Mouse (Mus musculus): ENCODE measurements around the gene Card9.
"Not testable (repeated sequence)": the region's sequence is repeated elsewhere in the genome, so short reads cannot be mapped to it uniquely, and the experiment has no call there.

Gene Card9

DNA sequence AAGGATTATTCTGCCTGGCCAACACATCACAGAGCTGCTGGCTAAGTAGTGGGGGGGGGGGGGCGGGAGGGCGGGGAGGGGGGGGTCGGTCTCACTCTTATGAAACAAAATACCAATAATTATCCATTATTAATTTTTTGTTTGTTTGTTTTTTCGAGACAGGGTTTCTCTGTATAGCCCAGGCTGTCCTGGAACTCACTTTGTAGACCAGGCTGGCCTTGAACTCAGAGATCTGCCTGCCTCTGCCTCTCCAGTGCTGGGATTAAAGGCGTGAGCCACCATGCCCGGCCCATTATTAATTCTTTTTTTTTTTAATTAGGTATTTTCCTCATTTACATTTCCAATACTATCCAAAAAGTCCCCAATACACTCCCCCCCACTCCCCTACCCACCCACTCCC is 20.2 kb upstream of the Card9 start:
- not testable (repeated sequence) for DNase-seq (ENCODE audit: low read depth, low spot score); H3K27me3 ChIP-seq (ENCODE audit: control insufficient read depth, insufficient read depth, low read length, poor library complexity, severe bottlenecking)
- peaks cover 12% of the 10 kb centered on the region for H3K36me3 ChIP-seq (ENCODE audit: control insufficient read depth, insufficient read depth, low read length, poor library complexity, severe bottlenecking)

DNA sequence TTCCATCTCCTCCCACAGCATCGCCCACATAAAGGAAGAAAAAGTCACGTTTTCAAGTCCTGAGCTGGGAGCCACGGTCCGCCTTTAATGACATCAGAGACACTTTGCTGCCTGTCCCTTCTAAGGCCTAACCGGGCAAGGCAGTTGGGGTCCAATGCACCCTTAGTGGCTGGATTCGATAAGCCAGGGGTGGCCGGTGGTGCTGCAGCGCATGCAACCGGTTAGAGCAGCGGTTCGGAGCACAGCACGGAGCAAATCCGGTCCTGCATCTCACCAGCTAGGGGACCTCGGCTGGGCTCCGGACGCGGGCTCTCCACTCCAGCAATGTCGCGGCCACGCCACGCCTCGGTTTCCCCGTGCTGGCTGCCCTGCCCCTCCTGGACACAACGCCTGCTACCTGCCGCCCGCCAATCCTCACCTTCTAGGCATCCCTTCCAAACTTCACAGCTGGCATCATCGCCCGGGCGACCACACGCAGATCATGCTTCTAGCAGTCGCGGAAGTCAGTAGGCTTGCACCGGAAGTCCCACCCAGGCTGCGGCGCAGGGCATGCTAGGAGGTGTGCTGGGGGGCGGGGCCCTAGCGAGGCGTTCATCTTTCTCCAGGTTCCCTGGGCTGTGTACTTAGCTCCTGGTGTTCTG is 19.5 kb upstream of the Card9 start, which contains the start of gene Snapc4:
Gene Snapc4, minus strand, starts transcription at position 523 of the 641 bp plus-strand sequence.
- Histone ChIP-seq H3K27me3 (ENCODE audit: control insufficient read depth, insufficient read depth, low read length, poor library complexity, severe bottlenecking) (no peaks in the 10 kb centered on the region), H3K36me3 (ENCODE audit: control insufficient read depth, insufficient read depth, low read length, poor library complexity, severe bottlenecking) (peaks cover 9% of the 10 kb centered on the region)
- DNase-seq (ENCODE audit: low read depth, low spot score) = peak; percentile 84

DNA sequence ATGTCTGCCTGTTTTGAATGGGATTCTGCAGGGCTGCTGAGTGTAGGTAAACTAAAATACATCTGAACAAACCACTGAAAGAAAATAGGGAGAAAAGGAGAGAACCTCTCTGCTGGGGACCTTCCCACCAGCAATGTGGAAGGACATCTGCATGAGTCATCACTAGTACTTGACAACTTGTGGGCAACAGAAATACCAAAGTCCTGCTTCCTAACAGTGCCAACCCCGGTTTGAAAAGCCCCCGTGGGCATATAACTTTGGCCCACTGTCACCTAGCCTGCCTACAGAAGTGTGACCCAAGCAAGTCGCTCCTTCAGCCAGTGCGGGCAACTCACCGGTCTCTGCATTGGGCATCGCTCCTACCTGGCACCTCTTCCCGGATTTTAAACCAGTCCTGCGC is 11.7 kb upstream of the Card9 start:
- DNase-seq (ENCODE audit: low read depth, low spot score) = no peak
- Histone ChIP-seq H3K27me3 (ENCODE audit: control insufficient read depth, insufficient read depth, low read length, poor library complexity, severe bottlenecking) (no peaks in the 10 kb centered on the region), H3K36me3 (ENCODE audit: control insufficient read depth, insufficient read depth, low read length, poor library complexity, severe bottlenecking) (peaks cover 9% of the 10 kb centered on the region)

DNA sequence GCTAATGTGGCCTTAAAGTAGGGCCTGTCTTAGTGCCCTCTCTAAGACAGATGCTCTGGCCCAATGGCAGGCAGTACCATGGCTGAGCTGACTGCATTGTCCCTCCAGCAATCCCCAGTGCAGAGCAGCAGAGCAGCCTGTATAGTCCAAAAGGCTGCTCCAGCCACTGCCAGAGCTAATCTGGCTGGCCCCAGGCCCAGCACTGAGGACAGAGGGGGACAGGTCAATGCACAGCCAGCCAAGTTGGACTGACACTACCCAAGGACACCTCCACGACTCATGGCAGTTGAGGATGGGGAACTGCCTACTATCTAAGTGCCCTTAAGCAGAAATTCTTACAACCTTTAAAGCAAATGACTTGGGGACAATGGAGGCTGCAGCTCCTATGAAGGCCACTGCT is 7.9 kb upstream of the Card9 start:
- Histone ChIP-seq H3K36me3 (ENCODE audit: control insufficient read depth, insufficient read depth, low read length, poor library complexity, severe bottlenecking) (peaks cover 8% of the 10 kb centered on the region), H3K27me3 (ENCODE audit: control insufficient read depth, insufficient read depth, low read length, poor library complexity, severe bottlenecking) (no peaks in the 10 kb centered on the region)
- no peak for DNase-seq (ENCODE audit: low read depth, low spot score)

DNA sequence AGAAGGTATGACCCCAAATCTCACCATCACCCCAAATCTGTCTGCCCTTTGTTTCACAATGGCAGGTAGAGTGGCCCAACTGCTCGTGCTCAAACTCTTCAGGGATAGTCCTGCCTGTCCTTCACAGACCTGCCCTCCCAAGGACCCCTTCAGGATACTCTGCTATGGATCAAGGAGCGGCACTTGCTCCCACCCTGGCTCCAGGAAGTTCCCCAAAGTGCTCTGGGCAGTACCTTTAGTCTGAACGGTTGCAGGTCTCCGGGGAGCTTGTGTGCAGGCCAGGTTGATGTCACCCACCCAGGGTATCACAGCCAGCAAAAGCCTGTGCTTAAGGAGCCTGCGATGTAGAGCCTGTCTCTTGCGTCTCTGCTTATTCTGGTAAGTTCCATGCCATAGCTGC is 7.2 kb upstream of the Card9 start:
- no peak for DNase-seq (ENCODE audit: low read depth, low spot score)
- H3K27me3 ChIP-seq (ENCODE audit: control insufficient read depth, insufficient read depth, low read length, poor library complexity, severe bottlenecking) = no peaks in the 10 kb centered on the region
- H3K36me3 ChIP-seq (ENCODE audit: control insufficient read depth, insufficient read depth, low read length, poor library complexity, severe bottlenecking) = peaks cover 8% of the 10 kb centered on the region

DNA sequence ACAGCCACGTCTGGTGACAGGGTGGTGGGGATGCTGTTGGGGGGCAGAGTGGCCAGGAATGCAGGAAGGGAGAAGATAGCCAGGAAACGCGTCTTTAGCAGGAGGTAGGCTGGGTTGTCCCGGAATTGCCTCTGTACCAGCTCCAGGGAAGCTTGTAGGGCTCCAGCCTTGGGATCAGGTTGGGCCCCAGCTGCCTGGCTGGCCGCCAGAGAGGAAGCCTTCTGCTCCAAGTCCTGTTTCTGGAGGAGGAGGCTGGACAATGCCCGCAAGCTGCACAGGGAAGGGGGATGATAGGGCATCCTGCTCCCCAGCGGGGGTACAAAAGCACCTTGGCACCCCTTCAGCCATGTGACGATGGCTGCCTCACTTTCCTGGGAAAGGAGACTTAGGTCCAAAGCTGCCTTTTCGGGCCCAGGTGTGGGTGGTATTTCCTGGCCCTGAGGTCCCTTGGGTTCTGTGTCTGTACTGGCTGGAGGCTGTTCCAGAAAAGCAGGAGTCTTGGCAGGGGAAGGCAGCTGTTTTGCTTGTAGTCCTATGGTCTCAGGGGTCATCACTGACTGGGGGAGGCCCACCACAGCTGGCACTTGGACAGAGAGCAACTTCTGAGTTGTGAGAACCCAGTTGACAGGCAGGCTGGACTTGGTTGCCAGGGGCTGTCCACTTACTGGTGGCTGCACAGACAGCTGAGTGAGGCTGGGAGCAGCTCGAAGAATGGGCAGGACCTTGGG is 4.2 kb upstream of the Card9 start:
- no peaks in the 10 kb centered on the region for H3K27me3 ChIP-seq (ENCODE audit: control insufficient read depth, insufficient read depth, low read length, poor library complexity, severe bottlenecking)
- peaks cover 4% of the 10 kb centered on the region; the same call in 1 of the 2 replicates for H3K36me3 ChIP-seq (ENCODE audit: control insufficient read depth, insufficient read depth, low read length, poor library complexity, severe bottlenecking)
- no peak for DNase-seq (ENCODE audit: low read depth, low spot score)

DNA sequence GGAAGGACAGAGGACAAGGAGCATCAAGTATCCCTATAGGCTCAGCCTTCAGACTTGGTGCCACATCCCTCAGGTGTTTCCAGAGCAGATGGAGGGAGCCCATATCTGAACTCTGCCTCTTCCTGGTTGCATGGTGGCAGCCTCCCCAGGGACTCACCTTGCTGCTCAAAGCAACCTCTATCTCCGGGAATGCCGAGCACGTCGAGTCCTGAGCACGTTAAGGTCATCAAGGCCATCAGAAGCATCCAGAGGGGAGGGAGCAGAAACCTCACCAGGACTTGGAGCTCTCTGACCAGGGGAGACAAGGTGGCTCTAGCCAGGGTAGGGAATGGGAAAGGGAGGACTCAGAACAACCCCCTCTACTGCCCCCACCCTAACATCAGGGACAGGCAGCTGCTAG is 2.8 kb upstream of the Card9 start:
- Histone ChIP-seq H3K36me3 (ENCODE audit: control insufficient read depth, insufficient read depth, low read length, poor library complexity, severe bottlenecking) (peaks cover 4% of the 10 kb centered on the region; the same call in 1 of the 2 replicates), H3K27me3 (ENCODE audit: control insufficient read depth, insufficient read depth, low read length, poor library complexity, severe bottlenecking) (no peaks in the 10 kb centered on the region)
- no peak for DNase-seq (ENCODE audit: low read depth, low spot score)

DNA sequence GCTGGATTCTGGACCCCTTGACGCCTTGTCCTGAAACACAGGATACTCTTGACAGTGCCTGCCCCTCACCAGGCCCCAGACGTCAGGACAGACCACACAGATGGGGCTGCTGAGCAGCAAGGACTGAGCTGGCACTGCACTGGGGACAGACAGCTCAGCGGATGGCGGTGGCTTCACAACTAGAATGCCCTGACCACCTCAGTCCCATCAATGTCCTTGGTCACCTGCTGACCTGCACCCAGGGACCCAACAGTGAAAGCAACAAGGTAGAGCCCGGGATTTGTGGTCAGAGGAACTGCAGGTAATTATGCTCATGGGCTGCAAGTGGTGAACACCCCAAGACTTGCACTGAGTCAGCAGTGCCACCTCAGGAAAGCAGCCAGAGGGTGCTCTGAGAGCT is 2.3 kb upstream of the Card9 start:
- peaks cover 3% of the 10 kb centered on the region; the same call in 1 of the 2 replicates for H3K36me3 ChIP-seq (ENCODE audit: control insufficient read depth, insufficient read depth, low read length, poor library complexity, severe bottlenecking)
- no peak for DNase-seq (ENCODE audit: low read depth, low spot score)
- no peaks in the 10 kb centered on the region for H3K27me3 ChIP-seq (ENCODE audit: control insufficient read depth, insufficient read depth, low read length, poor library complexity, severe bottlenecking)

DNA sequence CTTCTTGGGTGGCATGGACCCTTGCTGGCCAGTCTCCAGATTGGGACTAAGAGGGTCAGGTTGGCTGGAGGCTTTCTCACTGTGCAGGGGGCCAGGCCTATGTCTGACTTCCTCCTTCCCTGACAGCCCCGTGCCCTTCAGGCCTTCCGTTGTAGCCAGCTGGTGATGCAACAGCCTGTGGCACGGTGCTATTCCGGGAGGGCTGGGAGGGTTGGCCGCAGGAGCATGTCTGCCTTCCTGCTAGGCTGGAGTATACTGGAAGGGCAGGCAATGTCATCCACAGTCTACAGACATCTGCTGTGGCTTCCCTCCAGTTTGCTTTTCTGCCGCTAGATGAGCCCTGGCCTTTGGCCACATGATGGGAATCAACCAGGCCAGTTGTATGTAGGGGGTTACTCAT is 735 bp downstream of the Card9 start:
- Histone ChIP-seq H3K27me3 (ENCODE audit: control insufficient read depth, insufficient read depth, low read length, poor library complexity, severe bottlenecking) (no peaks in the 10 kb centered on the region), H3K36me3 (ENCODE audit: control insufficient read depth, insufficient read depth, low read length, poor library complexity, severe bottlenecking) (no peaks in the 10 kb centered on the region)
- DNase-seq (ENCODE audit: low read depth, low spot score) = no peak

DNA sequence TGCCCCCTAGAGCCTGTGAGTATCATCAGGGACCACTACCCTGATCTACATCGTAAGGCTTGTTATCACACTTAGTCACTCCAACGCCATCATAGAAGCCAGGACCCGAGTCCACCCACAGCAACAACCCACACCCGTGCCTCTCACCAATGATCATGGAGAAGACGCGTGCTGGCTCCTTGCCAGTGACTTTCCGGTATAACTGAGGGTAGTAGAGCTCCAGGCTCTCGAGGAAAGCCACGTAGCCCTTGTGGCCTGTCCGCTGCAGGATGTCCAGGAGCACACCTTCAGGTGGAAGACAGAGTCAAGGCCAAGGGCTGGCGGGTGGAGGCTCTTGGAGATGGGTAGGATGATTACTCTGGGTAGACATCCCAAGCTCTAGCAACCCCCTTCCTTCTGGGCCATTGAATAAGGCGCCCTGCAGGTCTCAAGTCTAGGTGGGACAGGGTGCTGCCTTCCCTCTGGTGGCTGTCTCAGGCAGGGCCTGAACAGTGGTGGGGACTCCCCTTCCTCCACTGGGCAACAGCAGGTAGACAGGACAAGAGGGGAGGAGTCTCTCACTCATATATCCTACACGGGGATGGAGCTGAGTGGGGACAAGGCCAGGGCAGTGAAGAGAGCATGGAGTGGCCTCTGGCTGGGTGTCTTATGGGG is 1.9 kb downstream of the Card9 start:
- DNase-seq (ENCODE audit: low read depth, low spot score) = no peak
- H3K27me3 ChIP-seq (ENCODE audit: control insufficient read depth, insufficient read depth, low read length, poor library complexity, severe bottlenecking) = no peaks in the 10 kb centered on the region
- H3K36me3 ChIP-seq (ENCODE audit: control insufficient read depth, insufficient read depth, low read length, poor library complexity, severe bottlenecking) = no peaks in the 10 kb centered on the region

DNA sequence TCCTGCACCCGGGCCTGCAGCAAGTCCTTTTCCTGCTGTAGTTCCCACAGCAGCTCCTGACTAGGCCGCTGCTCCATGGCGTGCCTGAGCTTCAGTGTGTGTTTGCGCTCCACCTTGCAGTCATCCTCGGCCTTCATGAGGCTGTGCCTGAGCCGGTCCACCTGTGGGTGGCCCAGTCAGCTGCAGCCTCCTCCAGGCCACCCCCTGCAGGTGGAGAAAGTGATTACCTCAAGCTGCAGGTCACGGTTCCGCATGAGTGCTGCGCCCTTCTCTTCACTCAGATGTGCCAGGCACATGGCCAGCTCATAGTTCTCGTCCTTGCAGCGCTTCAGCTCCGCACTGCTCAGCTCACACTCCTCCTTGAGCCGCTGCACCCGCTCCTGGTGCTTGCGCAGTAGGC is 3.2 kb downstream of the Card9 start:
- DNase-seq (ENCODE audit: low read depth, low spot score) = no peak
- Histone ChIP-seq H3K27me3 (ENCODE audit: control insufficient read depth, insufficient read depth, low read length, poor library complexity, severe bottlenecking) (no peaks in the 10 kb centered on the region), H3K36me3 (ENCODE audit: control insufficient read depth, insufficient read depth, low read length, poor library complexity, severe bottlenecking) (no peaks in the 10 kb centered on the region)

DNA sequence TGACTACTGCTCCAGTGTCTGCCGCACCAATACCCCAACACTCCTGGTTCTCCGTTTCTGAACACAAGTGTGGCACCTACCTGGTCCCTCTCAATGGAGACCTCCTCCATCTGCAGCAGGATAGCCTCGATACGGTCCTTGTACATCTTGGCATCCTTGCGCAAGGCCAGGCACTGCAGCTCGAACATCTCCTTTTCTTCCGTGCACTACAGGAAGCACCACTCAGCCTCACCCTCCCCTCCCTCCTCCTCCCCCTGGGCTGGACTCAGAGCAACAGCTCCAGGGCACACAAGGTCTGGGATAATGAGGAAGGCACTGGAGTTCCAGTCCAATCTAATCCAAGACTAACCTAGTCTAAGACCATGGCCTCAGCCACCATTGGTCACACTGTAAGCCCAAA is 4.0 kb downstream of the Card9 start:
- H3K27me3 ChIP-seq (ENCODE audit: control insufficient read depth, insufficient read depth, low read length, poor library complexity, severe bottlenecking) = no peaks in the 10 kb centered on the region
- no peaks in the 10 kb centered on the region for H3K36me3 ChIP-seq (ENCODE audit: control insufficient read depth, insufficient read depth, low read length, poor library complexity, severe bottlenecking)
- no peak for DNase-seq (ENCODE audit: low read depth, low spot score)

DNA sequence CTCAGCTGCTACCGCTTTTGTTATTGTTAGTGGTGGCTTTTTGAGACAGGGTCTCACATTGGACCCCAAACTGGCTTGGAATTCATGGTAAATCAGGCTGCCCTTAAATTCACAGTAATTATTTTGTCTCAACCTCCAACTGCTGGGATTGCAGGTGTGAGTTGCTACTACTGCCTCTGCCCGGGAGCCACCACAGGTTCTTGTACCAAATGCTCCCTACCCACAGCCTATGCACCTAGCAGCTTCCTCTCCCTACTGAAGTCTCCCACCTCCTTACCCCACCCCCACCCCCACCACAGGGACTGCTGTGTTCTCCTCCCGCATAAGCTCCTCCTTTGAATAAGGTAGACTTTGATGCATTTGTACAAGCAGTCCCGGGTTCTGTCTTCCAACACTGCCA is 4.5 kb downstream of the Card9 start:
- no peaks in the 10 kb centered on the region for H3K27me3 ChIP-seq (ENCODE audit: control insufficient read depth, insufficient read depth, low read length, poor library complexity, severe bottlenecking)
- no peak for DNase-seq (ENCODE audit: low read depth, low spot score)
- no peaks in the 10 kb centered on the region for H3K36me3 ChIP-seq (ENCODE audit: control insufficient read depth, insufficient read depth, low read length, poor library complexity, severe bottlenecking)

DNA sequence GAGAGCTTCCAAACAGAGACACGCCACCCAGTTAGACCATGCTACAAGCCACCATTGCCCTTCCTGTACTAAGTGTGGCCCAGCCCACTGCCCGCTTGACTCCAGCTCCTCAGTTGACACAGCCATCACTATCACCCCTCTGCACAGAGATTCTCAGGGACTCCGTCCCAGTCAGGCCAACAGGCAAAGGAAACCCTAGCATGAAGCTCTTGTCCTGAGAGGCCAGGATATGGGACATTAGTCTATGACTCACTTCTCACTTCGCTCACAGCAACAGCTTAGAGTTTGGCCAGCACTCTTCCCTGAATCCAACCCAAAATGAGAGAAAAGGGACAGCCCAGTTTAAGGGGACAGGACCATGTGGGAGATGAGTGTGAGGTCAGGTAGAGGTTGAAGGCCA is 6.3 kb downstream of the Card9 start:
- no peak for DNase-seq (ENCODE audit: low read depth, low spot score)
- Histone ChIP-seq H3K27me3 (ENCODE audit: control insufficient read depth, insufficient read depth, low read length, poor library complexity, severe bottlenecking) (no peaks in the 10 kb centered on the region), H3K36me3 (ENCODE audit: control insufficient read depth, insufficient read depth, low read length, poor library complexity, severe bottlenecking) (no peaks in the 10 kb centered on the region; the same call in 1 of the 2 replicates)
